Mouse (Mus musculus): ENCODE results near the gene Zfp541.

The Zfp541 gene

GRCm38 (mm10) chr7:16061219-16062098 is at the start of gene Zfp541:
TSS of gene Zfp541 (plus strand) at chr7:16061814.
- DNase-seq: no peak

GRCm38 (mm10) chr7:16012576-16013263 is 48.9 kb upstream of the Zfp541 start:
- DNase-seq: peak; percentile 51

- no peak for DNase-seq
These were observed 47.8 kb upstream of the Zfp541 start for GRCm38 (mm10) chr7:16013722-16014275.

- no peak for DNase-seq
These were observed 47.0 kb upstream of the Zfp541 start for GRCm38 (mm10) chr7:16014521-16015175.

GRCm38 (mm10) chr7:16015384-16015783 is 46.2 kb upstream of the Zfp541 start:
- DNase-seq: no peak

- DNase-seq: peak; percentile 84
These were observed 43.4 kb upstream of the Zfp541 start for GRCm38 (mm10) chr7:16018016-16018810.

- DNase-seq: no peak
These were observed 42.1 kb upstream of the Zfp541 start for GRCm38 (mm10) chr7:16019256-16020094.

- DNase-seq: no peak
These were observed 36.9 kb upstream of the Zfp541 start for GRCm38 (mm10) chr7:16024603-16025222.

- peak; percentile 76 for DNase-seq
These were observed 33.3 kb upstream of the Zfp541 start for GRCm38 (mm10) chr7:16028102-16028927.

GRCm38 (mm10) chr7:16031072-16031471 is 30.5 kb upstream of the Zfp541 start:
- DNase-seq: no peak

- DNase-seq: no peak
These were observed 28.6 kb upstream of the Zfp541 start for GRCm38 (mm10) chr7:16033059-16033458.

GRCm38 (mm10) chr7:16033580-16034461 is 27.8 kb upstream of the Zfp541 start:
- DNase-seq: no peak

GRCm38 (mm10) chr7:16036972-16037371 is 24.6 kb upstream of the Zfp541 start:
- no peak for DNase-seq

- no peak for DNase-seq
These were observed 22.3 kb upstream of the Zfp541 start for GRCm38 (mm10) chr7:16039363-16039762.

GRCm38 (mm10) chr7:16041208-16041607 is 20.4 kb upstream of the Zfp541 start:
- no peak for DNase-seq

GRCm38 (mm10) chr7:16042850-16043775 is 18.5 kb upstream of the Zfp541 start:
- no peak for DNase-seq

GRCm38 (mm10) chr7:16043861-16044435 is 17.7 kb upstream of the Zfp541 start:
- DNase-seq: no peak

Measured in lung, postnatal 36 days (tissue).